Mouse (Mus musculus): ENCODE data around the gene Casp4. TPM values are rescaled to one million over a fixed set of nuclear protein-coding genes. Genes with fewer than 3 reads are reported as not detected.

The Casp4 gene
- polyA plus RNA-seq, 1 experiment from 2014 or later: 0.61 TPM

- H3K9me3 ChIP-seq: no peaks in the 10 kb centered on the region
- H3K27ac ChIP-seq: no peak overlapping the region
- H3K36me3 ChIP-seq: no peaks in the 10 kb centered on the region
- H3K9ac ChIP-seq: no peak overlapping the region
- H3K4me1 ChIP-seq (replicated peaks): no peaks in the 10 kb centered on the region
- no peak for ATAC-seq (ENCODE audit: low FRiP score)
- no peak overlapping the region for H3K4me3 ChIP-seq
- 76% methylated on average over 3 of the region's 3 CpGs for WGBS
- H3K27me3 ChIP-seq: no peaks in the 10 kb centered on the region
- no peak overlapping the region for H3K4me2 ChIP-seq
Measured at GRCm38 (mm10) chr9:5328204-5328603, 19.6 kb downstream of the Casp4 start.

DNA sequence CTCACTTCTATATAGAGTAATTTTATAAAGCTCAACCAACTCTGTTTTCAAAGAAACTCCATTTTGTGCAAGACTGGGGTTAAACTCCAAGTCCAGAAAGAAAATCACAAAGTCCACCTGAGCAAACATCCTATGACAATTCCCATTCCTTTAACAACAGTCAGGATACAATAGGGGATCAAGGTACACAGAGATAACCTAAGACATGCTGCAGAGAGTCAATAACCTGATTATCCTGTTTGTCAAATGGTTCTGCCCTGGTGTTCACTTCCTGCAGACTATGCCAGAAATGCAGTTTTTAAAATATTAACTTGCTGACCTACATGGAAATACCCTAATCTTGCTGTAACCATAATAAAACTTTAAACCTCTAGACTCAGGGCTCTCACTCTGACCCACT, 23.8 kb downstream of the Casp4 start:
- Histone ChIP-seq H3K27me3 (no peaks in the 10 kb centered on the region), H3K27ac (no peak overlapping the region), H3K36me3 (no peaks in the 10 kb centered on the region), H3K9ac (no peak overlapping the region), H3K4me2 (no peak overlapping the region), H3K4me3 (no peak overlapping the region), H3K9me3 (no peaks in the 10 kb centered on the region), H3K4me1 (replicated peaks) (no peaks in the 10 kb centered on the region)
- no peak for ATAC-seq (ENCODE audit: low FRiP score)

- H3K27me3 ChIP-seq: no peaks in the 10 kb centered on the region
- H3K4me1 ChIP-seq (replicated peaks): no peaks in the 10 kb centered on the region
- no peak overlapping the region for H3K9ac ChIP-seq
- whole genome bisulfite sequencing: 100% methylated on average over 1 of the region's 1 CpGs
- H3K9me3 ChIP-seq: no peaks in the 10 kb centered on the region
- H3K4me3 ChIP-seq: no peak overlapping the region
- no peaks in the 10 kb centered on the region for H3K36me3 ChIP-seq
- ATAC-seq (ENCODE audit: low FRiP score): no peak
- no peak overlapping the region for H3K27ac ChIP-seq
- H3K4me2 ChIP-seq: no peak overlapping the region
Measured at GRCm38 (mm10) chr9:5333422-5333821, 24.8 kb downstream of the Casp4 start.

DNA sequence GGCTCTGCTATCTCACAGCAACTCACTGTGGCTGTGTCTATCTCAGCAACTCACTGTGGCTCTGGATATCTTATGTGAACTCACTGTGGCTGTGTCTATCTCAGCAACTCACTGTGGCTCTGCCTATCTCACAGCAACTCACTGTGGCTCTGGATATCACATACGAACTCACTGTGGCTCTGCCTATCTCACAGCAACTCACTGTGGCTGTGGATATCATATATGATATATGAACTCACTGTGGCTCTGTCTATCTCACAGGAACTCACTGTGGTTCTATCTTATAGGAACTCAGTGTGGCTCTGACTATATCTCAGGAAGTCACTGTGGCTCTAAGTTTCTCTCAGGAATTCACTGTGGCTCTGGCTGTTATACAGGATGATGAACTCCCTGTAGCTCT, 34.5 kb downstream of the Casp4 start:
- H3K9me3 ChIP-seq: no peaks in the 10 kb centered on the region
- no peak overlapping the region for H3K27ac ChIP-seq
- H3K36me3 ChIP-seq: no peaks in the 10 kb centered on the region
- H3K27me3 ChIP-seq: no peaks in the 10 kb centered on the region
- no peak overlapping the region for H3K4me2 ChIP-seq
- ATAC-seq (ENCODE audit: low FRiP score): no peak
- no peak overlapping the region for H3K4me3 ChIP-seq
- H3K9ac ChIP-seq: no peak overlapping the region
- H3K4me1 ChIP-seq (replicated peaks): no peaks in the 10 kb centered on the region
- WGBS: 91% methylated on average over 1 of the region's 1 CpGs

- ATAC-seq (ENCODE audit: low FRiP score): no peak
Measured at GRCm38 (mm10) chr9:5344090-5344489, 35.5 kb downstream of the Casp4 start.

GRCm38 (mm10) chr9:5345291-5345898, 36.8 kb downstream of the Casp4 start, which contains the start of gene Casp12:
TSS of gene Casp12 (plus strand) at chr9:5345430.
- Histone ChIP-seq H3K9ac (no peak within 1 kb of the TSS), H3K4me3 (no peak within 1 kb of the TSS), H3K27ac (no peak within 1 kb of the TSS), H3K4me2 (no peak within 1 kb of the TSS), H3K4me1 (replicated peaks) (no peaks in the 10 kb centered on the region), H3K9me3 (no peaks in the 10 kb centered on the region), H3K36me3 (no peaks in the 10 kb centered on the region), H3K27me3 (no peaks in the 10 kb centered on the region)
- 71% methylated on average over 4 of the region's 4 CpGs for WGBS
- no peak for ATAC-seq (ENCODE audit: low FRiP score)

More at GRCm38 (mm10) chr9:5344090-5344489, 35.5 kb downstream of the Casp4 start:
- H3K27me3 ChIP-seq: no peaks in the 10 kb centered on the region
- H3K4me3 ChIP-seq: no peak overlapping the region
- H3K27ac ChIP-seq: no peak overlapping the region
- no peaks in the 10 kb centered on the region for H3K9me3 ChIP-seq
- H3K4me2 ChIP-seq: no peak overlapping the region
- no peaks in the 10 kb centered on the region for H3K4me1 ChIP-seq (replicated peaks)
- no peaks in the 10 kb centered on the region for H3K36me3 ChIP-seq
- 91% methylated on average over 4 of the region's 4 CpGs for WGBS
- no peak overlapping the region for H3K9ac ChIP-seq

DNA sequence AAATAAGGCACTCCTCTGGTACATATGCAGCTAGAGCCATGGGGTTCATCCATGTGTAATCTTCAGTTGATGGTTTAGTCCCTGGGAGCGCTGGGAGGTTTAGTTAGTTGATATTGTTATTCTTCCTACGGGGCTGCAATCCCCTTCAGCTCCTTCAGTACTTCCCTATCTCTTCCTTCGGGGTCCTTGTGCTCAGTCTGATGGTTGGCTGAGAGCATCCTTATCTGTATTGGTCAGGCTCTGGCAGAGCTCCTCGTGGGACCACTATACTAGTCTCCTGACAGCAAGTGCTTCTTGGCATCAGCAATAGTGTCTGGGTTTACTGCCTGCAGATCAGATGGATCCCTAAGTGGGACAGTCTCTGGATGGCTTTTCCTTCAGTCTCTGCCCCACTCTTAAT, 38.8 kb downstream of the Casp4 start:
- no peaks in the 10 kb centered on the region for H3K27me3 ChIP-seq
- H3K36me3 ChIP-seq: no peaks in the 10 kb centered on the region
- 78% methylated on average over 4 of the region's 4 CpGs for WGBS
- no peaks in the 10 kb centered on the region for H3K9me3 ChIP-seq
- no peak overlapping the region for H3K4me3 ChIP-seq
- no peaks in the 10 kb centered on the region for H3K4me1 ChIP-seq (replicated peaks)
- H3K4me2 ChIP-seq: no peak overlapping the region
- ATAC-seq (ENCODE audit: low FRiP score): no peak
- H3K9ac ChIP-seq: no peak overlapping the region
- H3K27ac ChIP-seq: no peak overlapping the region

DNA sequence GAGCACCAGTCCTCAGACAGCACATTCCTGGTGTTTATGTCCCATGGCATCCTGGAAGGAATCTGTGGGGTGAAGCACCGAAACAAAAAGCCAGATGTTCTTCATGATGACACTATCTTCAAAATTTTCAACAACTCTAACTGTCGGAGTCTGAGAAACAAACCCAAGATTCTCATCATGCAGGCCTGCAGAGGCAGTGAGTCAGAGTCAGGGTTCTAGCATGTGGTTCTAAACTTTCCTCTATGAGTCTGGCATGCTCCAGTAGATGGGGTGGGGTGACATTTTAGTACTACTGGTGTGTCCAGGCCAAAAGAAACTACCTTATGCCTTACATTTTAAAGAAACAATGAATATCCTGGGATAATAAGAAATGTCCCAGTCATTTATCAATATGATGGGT, 45.0 kb downstream of the Casp4 start:
- no peak for ATAC-seq (ENCODE audit: low FRiP score)
- H3K9ac ChIP-seq: no peak overlapping the region
- H3K9me3 ChIP-seq: no peaks in the 10 kb centered on the region
- H3K27me3 ChIP-seq: no peaks in the 10 kb centered on the region
- no peak overlapping the region for H3K4me2 ChIP-seq
- H3K27ac ChIP-seq: no peak overlapping the region
- H3K36me3 ChIP-seq: no peaks in the 10 kb centered on the region
- 89% methylated on average over 2 of the region's 2 CpGs for whole genome bisulfite sequencing
- H3K4me3 ChIP-seq: no peak overlapping the region
- no peaks in the 10 kb centered on the region for H3K4me1 ChIP-seq (replicated peaks)

- H3K4me3 ChIP-seq: no peak overlapping the region
Measured at GRCm38 (mm10) chr9:5356801-5357200, 48.2 kb downstream of the Casp4 start.

More at GRCm38 (mm10) chr9:5356801-5357200, 48.2 kb downstream of the Casp4 start:
- ATAC-seq (ENCODE audit: low FRiP score): no peak
- no peaks in the 10 kb centered on the region for H3K27me3 ChIP-seq
- no peak overlapping the region for H3K9ac ChIP-seq
- no peaks in the 10 kb centered on the region for H3K4me1 ChIP-seq (replicated peaks)
- H3K4me2 ChIP-seq: no peak overlapping the region
- H3K27ac ChIP-seq: no peak overlapping the region
- no peaks in the 10 kb centered on the region for H3K36me3 ChIP-seq
- H3K9me3 ChIP-seq: no peaks in the 10 kb centered on the region

Other genes starting within 250 kb of the Casp4 start
- gene Casp1, start 10.3 kb upstream of the Casp4 start, polyA plus RNA-seq (2015; fragmentation: Nextera tagmentation; extraction: Ambion mirVana): 0.65 and 1.2 TPM in 2 replicates
- 0.25 and 0.65 TPM in 2 replicates for gene Casp12, start 36.6 kb downstream of the Casp4 start, polyA plus RNA-seq (2015; fragmentation: Nextera tagmentation; extraction: Ambion mirVana)